Mouse (Mus musculus) adrenal gland, postnatal 36 days (tissue): ENCODE data around the gene Imp4. TPM values are rescaled to one million over a fixed set of nuclear protein-coding genes. Genes with fewer than 3 reads are reported as not detected.
"Not testable (repeated sequence)": the region's sequence is repeated elsewhere in the genome, so short reads cannot be mapped to it uniquely, and the experiment has no call there.

Source experiments
- DNase-seq, 2 experiments: peaks; one replicate each; pipeline ENCODE4 v3.0.0; 2021; ENCODE audit warnings: mixed read lengths in 1 of 2
- long read RNA-seq, 2 experiments: library from polyadenylated mRNA; stranded (forward); transcript quantifications; one replicate each; pipeline ENCODE4 v2.0.0; 2021; ENCODE audit warnings: borderline sequencing depth in 2 of 2
- total RNA-seq, 2 experiments: library from RNA; stranded (reverse); gene quantifications; 2 replicates each; pipeline ENCODE4 v1.2.3; 2021

Gene Imp4
- 10 to 100 TPM; 62.0 to 76.0 TPM for total RNA-seq
- long read RNA-seq, experiment 1, full-length matches to known transcripts = 56 of 66 reads
- long read RNA-seq, experiment 1, partial matches to known transcripts = 6 of 66 reads
- long read RNA-seq, experiment 1, other reads (novel, unspliced or antisense) = 4 of 66 reads
- long read RNA-seq, experiment 2, full-length matches to known transcripts = 12 of 15 reads
- long read RNA-seq, experiment 2, partial matches to known transcripts = 1 of 15 reads
- long read RNA-seq, experiment 2, other reads (novel, unspliced or antisense) = 2 of 15 reads

DNA sequence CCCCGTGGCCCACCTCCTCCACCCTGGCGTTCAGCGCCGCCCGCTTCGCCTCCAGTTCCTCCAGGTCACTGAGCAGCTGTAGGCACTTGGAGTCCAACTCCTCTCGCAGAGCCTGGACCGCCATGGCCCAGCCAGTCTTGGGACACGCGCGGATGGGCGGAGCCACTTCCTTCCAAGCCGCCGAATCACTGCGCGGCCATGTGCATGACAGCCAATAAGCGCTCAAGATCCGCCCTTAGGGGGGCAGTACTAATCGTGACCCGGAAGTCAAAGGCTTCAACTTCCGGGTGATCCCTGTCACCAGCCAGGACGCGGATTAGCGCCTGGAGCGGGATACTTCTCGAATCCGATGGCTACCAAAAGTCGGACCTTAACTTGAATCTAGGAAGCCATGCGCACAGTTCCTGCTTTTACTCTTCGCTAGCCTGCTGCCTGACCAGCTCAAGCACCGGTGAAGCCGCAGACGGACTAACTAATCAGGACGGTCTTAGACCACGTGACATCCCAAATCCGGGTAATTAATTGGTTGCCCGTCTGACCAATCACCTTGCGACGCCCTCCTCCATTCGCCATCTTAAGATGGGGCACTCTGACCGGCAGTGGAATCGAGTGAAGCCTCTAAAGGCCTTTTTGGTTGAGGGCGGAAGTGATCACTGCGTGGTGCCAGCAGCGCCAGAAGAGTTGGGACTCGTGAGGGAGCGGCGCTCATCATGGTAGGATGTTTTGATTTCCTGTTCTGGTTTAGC, at the start of gene Imp4, which contains the start of gene Ccdc115:
Imp4 (plus strand) TSS at position 637 of the 746 bp plus-strand sequence.
Ccdc115 (minus strand) TSS at position 458 of the 746 bp plus-strand sequence.
- peak; percentile 95 for DNase-seq

DNA sequence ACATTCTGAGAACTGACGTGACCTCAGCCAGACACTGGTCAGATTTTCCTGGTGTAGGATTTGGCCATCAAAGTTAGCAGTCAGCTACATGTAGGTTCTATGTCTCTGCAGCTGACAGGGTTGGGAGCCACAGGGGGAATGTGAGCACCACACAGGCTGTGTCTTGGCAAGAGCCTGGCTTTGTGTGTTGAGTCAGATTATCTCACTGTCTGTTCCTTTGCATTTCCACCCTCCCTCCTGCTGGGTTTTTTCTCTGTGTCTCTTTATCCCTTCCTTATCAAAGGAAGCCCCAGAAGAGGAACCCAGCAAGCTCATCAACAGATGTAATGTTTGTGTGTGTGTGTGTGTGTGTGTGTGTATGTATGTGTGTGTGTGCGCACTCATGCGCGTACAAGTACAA, 43.3 kb upstream of the Imp4 start:
- no peak for DNase-seq

- DNase-seq = peak in 1 of 2 experiments; percentile 16
Observed at GRCm38 (mm10) chr1:34399182-34399953, 40.3 kb upstream of the Imp4 start.

DNA sequence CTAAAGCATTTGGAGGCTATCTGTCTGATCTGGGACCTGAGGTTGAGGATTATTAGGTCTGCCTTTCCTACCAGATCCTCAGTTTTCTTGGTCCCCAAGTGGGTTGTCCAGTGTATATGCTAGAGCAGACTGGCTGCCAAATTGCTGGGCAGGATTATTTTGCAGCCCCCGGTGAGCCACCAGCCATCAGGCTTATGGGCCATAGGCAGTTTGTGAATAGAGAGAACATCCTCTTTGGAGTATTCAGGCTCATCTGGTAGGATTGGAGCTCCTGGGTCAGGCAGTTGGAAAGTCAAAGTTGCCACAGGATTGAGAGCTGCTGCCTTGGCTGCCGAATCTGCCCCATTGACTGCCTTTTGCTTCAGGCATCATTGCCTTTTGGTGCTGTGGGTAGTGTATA, 11.2 kb upstream of the Imp4 start:
- no peak for DNase-seq

- no peak for DNase-seq
Observed at GRCm38 (mm10) chr1:34429281-34429680, 10.4 kb upstream of the Imp4 start.

DNA sequence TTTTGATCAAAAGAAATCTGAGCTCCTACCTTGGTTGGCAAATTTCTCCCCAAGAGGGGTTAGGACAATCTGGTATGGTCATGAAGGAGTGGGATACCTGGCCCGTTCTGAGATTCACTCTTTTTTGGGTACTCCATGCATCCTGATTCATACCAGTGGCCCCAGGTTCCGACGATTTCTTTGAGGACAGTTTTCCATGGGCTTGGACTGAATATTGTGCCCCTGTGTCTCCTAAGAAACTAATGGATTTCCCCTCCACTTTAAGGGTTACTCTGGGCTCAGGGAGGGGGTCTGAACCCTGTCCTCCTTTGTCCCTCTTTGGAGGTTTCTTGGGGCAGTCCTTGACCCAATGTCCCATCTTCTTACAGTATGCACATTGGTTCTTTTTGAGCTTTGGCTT, 8.7 kb upstream of the Imp4 start:
- no peak for DNase-seq

- DNase-seq = no peak
Observed at GRCm38 (mm10) chr1:34431431-34431830, 8.2 kb upstream of the Imp4 start.

DNA sequence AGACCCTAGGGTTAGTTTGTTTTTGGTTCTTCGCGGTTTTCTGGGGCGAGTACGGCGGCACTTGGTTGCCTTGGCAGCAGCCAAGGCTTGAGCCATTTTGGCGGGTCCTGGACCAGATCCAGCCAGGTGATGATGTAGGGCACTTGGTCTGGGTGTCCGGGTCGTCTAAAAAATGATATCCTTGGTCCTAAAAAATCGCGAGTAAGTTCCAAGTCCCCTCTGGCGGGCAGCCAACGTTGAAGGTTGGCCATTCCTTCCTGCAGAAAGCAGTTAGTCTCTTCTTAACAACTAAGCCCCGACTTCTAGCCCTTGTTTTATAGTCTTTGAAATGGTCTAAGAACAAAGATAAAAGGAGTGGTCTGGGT, 7.3 kb upstream of the Imp4 start:
- peak; percentile 56 to 65 for DNase-seq

DNA sequence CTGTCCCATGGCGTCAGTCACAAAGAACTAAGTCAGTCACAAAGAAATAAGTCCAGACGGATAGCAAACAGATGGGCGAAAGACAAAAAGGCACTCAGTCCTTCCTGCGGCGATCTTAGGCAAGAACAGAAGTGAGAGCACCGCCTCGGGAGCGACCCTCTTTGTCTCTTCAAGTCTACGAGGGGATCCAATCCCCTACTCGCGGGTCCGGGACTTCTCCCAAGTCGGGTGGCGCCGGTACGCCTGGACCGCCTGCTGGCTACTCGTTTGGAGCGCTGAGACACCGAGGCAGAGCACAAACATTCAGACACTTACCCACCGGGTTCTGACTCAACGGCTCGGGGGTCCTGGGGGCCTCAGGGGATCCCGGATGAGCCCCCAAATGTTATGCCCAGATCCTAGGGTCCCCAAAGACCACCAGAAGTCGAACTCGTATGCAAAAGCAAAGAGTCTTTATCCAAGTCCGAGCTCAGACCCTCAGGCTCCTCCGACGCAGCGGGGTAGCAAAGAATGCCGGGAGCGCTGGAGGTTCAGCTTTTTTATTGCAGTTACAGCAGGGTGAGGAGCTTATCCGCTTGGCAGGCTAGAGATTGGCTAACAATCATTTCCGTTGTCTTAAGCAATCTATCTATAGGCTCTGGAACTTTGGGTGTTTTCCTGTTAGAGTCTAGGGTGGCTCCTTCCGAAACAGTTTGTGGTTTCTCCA, 6.7 kb upstream of the Imp4 start:
- DNase-seq = peak; percentile 28 to 37

GRCm38 (mm10) chr1:34433891-34434521, 5.6 kb upstream of the Imp4 start:
- peak in 1 of 2 experiments; percentile 30 for DNase-seq

GRCm38 (mm10) chr1:34434660-34435160, 4.9 kb upstream of the Imp4 start:
- DNase-seq = peak; percentile 88 to 89

- no peak for DNase-seq
Observed at GRCm38 (mm10) chr1:34435371-34436120, 4.1 kb upstream of the Imp4 start.

DNA sequence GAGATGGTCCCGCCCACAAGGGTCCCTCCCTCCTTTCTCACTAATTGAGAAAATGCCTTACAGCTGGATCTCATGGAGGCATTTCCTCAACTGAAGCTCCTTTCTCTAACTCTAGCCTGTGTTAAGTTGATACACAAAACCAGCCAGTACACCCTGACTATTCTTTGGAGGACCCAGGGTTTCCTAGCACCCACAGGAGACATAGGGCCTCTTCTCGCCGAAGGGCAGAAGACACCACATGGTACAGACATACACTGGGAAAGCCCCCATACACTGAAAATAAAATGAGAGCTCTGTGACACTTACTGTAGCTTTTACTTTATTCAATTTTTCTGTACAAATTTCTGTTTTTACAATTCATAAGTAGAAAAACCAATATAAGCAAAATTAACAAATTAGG, 3.3 kb upstream of the Imp4 start:
- DNase-seq = no peak

GRCm38 (mm10) chr1:34437366-34437765, 2.3 kb upstream of the Imp4 start:
- DNase-seq = not testable (repeated sequence)

DNA sequence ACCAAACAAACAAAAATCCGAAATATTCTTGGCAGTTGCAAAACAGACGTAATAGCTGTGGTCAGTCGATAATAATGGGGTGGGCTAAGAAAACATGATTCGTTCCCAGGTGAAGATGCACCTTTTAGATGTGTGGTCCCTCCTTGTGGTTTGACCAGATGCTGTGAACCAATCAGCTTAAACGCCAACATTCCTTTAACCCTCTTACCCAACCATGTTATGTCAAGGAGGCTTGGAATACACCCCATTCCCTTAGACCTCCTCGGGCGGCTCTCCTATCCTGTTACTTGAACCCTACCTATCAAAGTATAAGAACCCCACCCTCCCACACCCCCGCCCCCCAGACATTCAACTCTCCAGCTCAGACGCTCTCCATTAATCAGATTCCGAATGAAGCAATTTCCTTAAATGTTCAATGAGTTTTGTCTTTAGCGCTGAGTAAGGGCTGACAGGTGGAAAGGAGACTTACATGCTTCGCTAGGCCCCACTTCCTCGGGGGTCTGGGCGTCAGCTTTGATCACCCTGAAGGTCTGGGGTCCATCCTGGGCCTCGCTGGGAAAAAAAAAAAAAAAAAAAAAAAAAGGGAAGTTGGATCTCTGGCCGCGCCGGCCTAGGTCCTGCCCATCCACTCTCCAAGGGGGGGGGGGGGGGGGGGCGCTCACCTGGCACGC, 1.1 kb upstream of the Imp4 start:
- no peak for DNase-seq

DNA sequence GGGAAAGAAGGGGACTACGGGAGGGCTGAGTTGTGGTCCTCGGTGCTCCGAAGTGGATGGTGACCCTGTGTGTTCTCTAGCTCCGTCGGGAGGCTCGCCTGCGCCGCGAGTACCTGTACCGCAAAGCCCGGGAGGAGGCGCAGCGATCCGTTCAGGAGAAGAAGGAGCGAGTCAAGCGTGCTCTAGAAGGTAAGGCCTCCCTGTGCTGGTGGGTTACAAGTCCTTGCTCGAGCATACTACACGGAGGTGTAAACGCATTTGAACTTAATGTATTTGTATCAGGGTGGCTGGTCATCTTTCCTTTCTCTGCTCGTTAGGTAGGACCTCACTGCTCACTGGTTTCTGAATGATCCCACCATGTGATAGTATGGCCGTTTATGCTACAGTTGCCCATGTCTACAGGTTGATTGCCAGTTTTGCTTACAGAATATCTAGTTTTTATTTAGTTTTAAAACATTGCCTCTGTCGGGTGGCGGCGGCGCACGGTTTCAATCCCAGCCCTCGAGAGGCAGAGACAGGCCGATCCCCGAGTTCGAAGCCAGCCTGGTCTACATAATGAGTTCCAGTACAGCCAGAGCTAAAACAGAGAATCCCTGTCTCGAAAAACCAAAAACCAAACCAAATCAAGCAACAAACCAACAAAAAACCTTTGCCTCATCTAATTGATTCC, 445 bp downstream of the Imp4 start:
- no peak for DNase-seq

GRCm38 (mm10) chr1:34443124-34443523, 3.5 kb downstream of the Imp4 start:
- no peak for DNase-seq

DNA sequence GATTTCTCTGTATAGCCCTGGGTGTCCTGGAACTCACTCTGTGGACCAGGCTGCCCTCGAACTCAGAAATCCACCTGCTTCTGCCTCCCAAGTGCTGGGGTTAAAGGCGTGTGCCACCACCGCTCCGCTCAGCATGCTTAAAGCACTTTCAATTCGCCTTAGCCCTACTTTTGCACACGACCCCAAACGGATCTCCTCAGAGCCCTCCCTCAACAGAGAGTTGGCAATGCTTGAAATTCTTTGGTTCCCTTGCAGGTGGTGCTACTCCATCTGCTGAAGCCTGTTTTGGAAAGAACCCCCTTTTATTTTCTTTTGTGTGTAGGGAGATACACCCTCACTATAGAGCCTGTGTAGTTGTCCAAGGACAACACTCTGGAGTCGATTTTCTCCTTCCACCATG, 18.8 kb downstream of the Imp4 start:
- DNase-seq = no peak

- DNase-seq = peak; percentile 91 to 92
Observed at GRCm38 (mm10) chr1:34459284-34460060, 19.8 kb downstream of the Imp4 start, which contains the start of gene Ptpn18. Ptpn18 (plus strand) TSS chr1:34459762.
